Mouse (Mus musculus): ENCODE results near the gene Pxk.
A peak's percentile ranks its signal among the peaks of the same experiment; 100 is the strongest.
"Not testable (repeated sequence)": the region's sequence is repeated elsewhere in the genome, so short reads cannot be mapped to it uniquely, and the experiment has no call there.

The Pxk gene

GRCm38 (mm10) chr14:8148842-8149241, 50.8 kb downstream of the Pxk start:
- no peak for DNase-seq

- no peak for DNase-seq
Observed at GRCm38 (mm10) chr14:8151757-8152156, 53.7 kb downstream of the Pxk start.

GRCm38 (mm10) chr14:8154072-8154471, 56.1 kb downstream of the Pxk start:
- no peak for DNase-seq

- no peak for DNase-seq
Observed at GRCm38 (mm10) chr14:8156947-8157346, 58.9 kb downstream of the Pxk start.

- DNase-seq = no peak
Observed at GRCm38 (mm10) chr14:8158721-8159120, 60.7 kb downstream of the Pxk start.

GRCm38 (mm10) chr14:8159141-8159540, 61.1 kb downstream of the Pxk start:
- no peak for DNase-seq

- DNase-seq = peak; percentile 34
Observed at GRCm38 (mm10) chr14:8161777-8162176, 63.8 kb downstream of the Pxk start.

GRCm38 (mm10) chr14:8164463-8164862, 66.5 kb downstream of the Pxk start:
- DNase-seq = no peak

- peak; percentile 97 for DNase-seq
Observed at GRCm38 (mm10) chr14:8172507-8173410, 74.7 kb downstream of the Pxk start, which contains the start of gene Pdhb. Gene Pdhb (minus strand): TSS chr14:8173025.

GRCm38 (mm10) chr14:8173542-8174250, 75.7 kb downstream of the Pxk start:
- DNase-seq = not testable (repeated sequence)

- no peak for DNase-seq
Observed at GRCm38 (mm10) chr14:8174634-8175033, 76.6 kb downstream of the Pxk start.

GRCm38 (mm10) chr14:8176251-8176650, 78.2 kb downstream of the Pxk start:
- no peak for DNase-seq

- no peak for DNase-seq
Observed at GRCm38 (mm10) chr14:8180371-8181035, 82.5 kb downstream of the Pxk start.

GRCm38 (mm10) chr14:8183330-8183729, 85.3 kb downstream of the Pxk start:
- no peak for DNase-seq

GRCm38 (mm10) chr14:8186278-8187045, 88.5 kb downstream of the Pxk start:
- DNase-seq = peak; percentile 57

- DNase-seq = no peak
Observed at GRCm38 (mm10) chr14:8190556-8190955, 92.5 kb downstream of the Pxk start.

GRCm38 (mm10) chr14:8191331-8191965, 93.4 kb downstream of the Pxk start:
- DNase-seq = no peak

GRCm38 (mm10) chr14:8192727-8193126, 94.7 kb downstream of the Pxk start:
- no peak for DNase-seq

- no peak for DNase-seq
Observed at GRCm38 (mm10) chr14:8200769-8201168, 102.8 kb downstream of the Pxk start.

- DNase-seq = no peak
Observed at GRCm38 (mm10) chr14:8201715-8202114, 103.7 kb downstream of the Pxk start.

- no peak for DNase-seq
Observed at GRCm38 (mm10) chr14:8206179-8206910, 108.3 kb downstream of the Pxk start.
